Mouse (Mus musculus): Measurements from ENCODE around the gene Pard3b.

Gene Pard3b

DNA sequence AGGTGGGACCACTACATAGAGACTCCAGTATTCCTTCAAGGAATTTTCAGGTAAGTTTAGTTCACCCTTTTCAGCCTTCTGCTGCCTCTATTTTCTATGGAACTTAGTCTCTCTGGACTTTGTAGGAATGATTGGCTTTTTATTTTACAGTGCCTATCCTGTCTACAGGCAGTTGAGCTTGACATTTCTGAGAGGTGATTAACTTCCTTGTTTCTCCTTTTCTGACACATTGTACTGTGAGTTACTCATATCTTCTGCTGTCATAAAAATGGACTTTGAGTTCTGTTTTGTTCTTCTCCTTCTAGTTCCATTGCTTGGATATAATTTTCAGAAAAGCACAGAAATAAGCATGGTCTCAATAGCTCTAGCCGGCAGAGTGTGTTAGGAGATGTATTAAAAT, 112.4 kb downstream of the Pard3b start:
- DNase-seq (ENCODE audit: low spot score), result no peak

DNA sequence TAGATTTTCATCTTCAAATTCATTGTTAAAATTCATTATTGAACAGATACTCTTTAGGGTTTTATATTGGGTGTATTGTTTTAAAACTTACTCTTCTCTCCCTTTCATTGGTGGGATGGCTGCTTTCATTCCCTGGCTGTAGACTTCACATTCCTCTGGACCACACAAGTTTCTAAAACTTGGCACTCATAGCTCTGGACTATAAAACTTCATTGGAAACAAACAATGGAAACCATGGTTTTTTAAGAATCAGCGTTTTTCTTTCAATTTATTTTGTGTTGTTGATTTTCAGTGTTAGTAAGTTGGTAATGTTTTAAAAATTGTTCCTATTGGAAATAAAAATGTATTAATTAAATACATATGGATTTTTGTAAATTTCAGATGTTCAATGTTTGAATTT, 118.1 kb downstream of the Pard3b start:
- no peak for DNase-seq (ENCODE audit: low spot score)

DNA sequence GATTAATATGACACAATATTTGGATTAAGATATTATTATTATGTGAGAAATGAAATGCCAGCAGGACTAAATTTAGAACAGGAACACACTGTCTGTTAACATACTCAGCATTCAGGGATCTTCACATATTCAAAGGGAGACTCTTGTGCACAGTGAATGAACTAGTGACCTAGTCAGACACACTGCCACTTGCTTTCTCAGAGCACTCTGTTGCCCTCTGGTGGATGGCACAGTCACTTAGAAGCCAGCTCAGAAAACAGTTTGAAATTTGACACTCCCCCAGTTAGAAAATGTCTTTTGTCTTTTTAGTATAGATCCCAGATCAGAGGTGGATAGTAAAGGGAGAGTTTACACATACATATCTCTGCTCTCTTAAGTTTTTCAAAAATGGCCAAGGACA, 132.6 kb downstream of the Pard3b start:
- peak; percentile 10 for DNase-seq (ENCODE audit: low spot score)

DNA sequence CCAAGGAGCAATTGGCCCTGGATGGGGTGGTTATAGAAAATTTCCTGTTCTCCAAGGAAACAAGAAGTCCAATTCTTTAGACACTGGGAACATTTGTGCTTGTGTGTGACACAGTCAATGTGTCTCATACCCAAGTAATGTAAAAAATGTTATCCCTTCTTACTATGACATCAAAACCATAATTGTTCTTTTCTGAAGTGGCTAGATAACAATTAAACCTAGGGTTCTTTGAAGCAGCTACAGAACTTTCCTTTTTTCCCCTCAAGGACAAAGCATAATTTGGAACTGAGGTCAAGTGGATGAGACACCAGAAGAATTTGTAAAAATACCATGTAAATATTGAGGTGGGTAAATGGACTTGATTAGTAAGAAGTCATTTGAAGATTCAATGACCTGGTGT, 140.1 kb downstream of the Pard3b start:
- DNase-seq (ENCODE audit: low spot score), result no peak

DNA sequence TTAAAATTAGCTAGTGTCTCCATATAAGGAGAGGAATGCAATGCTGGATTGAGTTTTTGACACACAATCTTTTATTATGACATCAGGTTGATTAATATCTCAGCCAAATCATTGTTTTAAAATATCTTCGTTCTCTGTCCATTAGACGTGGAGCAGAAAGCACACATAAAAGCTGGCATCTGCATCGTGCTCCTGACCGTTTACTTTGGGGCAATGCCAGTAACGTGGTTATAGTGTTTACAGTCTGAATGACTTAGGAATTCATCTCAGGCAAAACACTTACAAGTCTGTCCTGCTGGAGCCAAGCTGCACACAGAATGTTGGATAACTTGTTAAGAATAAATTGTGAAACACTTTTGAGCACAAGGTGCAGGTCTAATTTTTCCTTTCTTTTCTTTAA, 141.3 kb downstream of the Pard3b start:
- DNase-seq (ENCODE audit: low spot score), result no peak

DNA sequence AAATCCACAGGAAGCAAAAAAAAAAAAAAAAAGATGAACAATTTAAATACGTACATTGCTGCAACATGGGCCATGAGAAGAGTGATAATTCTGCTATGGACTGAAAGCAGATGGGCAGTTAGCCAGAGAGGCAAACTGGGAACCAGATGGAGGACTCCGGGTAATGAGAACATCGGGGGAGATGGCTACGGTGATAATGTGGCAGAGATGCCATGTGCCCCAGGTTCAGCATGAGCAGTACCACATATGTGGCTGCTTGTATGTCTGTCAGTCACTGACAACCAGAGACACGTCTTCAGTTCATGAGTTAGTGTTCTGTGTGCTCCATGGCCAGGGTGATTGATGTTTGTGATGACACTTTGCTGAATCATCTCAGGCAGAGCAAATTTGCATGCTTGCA, 157.7 kb downstream of the Pard3b start:
- DNase-seq (ENCODE audit: low spot score), result no peak

DNA sequence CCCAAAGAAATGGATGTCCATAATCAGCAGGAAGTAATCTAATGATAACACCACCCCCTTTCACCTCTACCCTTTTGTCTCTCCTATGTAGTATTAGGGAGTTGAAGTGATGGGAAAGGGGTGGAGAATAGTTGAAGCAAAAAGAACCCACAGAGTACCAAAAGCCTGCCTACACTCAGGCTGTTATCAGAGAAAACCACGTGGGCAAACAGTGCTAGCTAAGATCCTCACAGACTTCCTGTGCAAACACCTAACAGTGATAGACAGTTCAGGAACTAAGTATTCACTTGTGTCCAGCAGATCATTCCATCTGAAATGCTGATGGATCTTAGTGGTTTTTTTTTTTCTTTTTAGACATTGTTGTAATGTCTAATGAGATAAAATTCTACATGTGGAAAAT, 181.6 kb downstream of the Pard3b start:
- DNase-seq (ENCODE audit: low spot score), result no peak

DNA sequence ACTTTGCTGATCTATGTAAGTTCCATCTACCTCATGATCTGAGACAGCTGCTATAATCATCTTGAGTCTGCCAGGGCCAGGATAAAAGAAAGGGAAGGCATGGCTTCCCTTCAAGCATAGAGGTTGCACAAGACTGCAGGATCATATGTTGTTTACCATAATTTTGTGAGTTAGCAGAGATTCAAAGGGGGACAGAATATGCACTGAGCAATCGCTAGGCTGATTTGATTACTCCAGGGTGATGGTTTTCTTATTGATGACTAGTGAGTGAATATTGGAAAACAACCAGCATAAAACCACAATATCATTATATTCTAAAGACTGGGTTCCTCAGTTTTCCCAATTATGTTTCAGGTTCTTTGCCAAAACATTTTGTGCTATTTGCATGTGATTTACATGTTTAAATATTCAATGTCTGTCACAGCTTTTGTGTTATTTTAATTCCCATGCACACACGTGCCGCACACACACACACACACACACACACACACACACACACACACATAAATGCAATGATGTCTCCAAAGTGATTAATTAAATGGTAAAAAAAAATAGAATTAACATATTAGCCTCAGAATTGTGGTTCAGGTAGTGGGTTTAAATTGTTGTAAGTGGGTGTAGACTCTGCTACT, 187.1 kb downstream of the Pard3b start:
- no peak for DNase-seq (ENCODE audit: low spot score)

DNA sequence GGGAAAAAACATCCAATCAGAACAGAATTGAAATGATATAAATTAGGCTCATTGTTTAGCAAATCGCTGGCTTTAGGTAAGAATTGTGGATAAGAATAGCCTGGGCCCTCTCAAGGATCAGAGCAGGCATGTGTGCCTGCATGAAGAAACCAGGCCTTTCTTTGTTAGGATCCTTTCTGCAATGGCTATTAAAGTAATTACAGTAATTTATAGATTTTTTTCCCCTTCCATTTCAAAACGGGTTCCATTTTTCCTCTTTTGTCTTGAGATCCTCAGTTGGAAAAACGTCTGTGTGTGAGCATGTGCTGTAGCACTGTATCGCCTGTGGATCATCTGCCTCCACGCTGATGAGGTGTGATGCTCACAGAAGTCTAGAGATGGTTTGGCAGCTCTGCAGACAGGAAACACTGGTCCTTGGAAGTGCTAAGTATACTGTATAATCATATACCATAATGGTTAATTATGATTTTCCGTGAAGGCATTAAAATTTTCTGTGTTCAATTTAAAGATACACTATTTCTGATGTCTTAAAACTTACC, 198.5 kb downstream of the Pard3b start:
- DNase-seq (ENCODE audit: low spot score), result no peak

DNA sequence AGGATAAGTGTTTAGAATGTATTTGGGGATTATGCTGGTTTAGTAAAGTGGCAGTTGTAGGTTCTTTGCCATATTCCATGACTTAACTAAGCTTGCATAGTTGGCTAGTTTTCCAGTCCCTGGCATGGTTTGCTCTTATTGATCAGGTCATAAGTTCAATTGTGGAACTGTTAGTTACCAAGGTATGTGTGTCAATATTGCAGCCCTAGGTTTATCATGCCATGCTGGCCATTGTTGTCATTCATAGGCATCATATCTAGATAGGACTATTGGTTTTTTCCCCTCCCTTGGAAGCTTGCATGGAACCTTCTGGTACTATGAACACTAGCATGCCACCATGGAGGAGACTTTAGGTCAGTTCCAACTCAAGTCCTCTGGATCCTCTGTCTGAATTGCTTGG, 208.0 kb downstream of the Pard3b start:
- DNase-seq (ENCODE audit: low spot score), result no peak

DNA sequence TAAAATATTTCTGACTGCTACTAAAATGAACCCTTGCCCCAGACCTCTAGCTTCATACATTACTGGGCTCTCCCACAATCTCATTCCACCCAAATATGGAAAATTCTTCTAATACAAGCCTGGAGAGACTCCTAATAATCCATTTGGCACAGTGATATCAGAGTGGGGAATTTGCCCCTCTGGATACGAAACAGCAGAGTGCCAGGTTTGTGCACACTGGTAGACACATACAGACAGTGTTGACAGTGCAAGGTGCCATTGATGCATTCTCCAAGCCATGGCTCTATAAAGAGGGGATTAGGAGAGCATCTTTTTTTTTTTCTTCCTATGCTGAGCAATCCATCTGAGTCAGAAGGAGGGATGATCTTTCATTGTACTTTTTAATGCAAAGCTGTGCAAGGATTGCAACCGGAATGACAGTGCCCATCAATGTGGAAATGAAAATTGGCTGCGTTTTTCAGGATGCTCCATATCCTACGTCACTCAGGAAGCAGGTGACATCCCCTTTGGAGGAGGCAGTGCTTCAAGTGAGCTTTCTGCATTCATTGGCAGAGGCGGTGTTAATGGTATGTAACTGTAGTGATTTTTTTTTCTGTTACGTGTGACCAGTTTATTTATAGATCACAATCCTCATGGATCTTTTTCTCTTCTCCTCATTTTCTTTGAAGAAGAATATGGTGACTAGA, 210.5 kb downstream of the Pard3b start:
- DNase-seq (ENCODE audit: low spot score), result no peak

DNA sequence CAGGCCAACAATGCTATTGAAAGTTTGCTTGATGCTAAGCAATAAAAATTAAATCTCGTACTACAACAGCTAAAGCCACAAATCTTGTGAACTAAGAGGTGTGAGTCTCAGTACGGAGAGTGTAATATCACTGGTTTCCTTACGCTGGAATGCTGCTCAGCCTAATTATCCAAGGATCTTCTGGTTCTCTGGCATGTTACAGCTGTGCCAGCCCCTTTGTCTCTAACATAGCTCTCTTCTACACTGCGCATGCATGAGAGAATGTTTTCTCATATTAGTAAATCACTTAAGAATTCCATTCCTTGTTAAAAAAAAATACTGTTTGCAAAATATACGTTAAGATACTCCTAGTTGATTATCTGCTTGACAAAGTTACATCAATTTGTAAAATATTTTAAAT, 211.8 kb downstream of the Pard3b start:
- no peak for DNase-seq (ENCODE audit: low spot score)

DNA sequence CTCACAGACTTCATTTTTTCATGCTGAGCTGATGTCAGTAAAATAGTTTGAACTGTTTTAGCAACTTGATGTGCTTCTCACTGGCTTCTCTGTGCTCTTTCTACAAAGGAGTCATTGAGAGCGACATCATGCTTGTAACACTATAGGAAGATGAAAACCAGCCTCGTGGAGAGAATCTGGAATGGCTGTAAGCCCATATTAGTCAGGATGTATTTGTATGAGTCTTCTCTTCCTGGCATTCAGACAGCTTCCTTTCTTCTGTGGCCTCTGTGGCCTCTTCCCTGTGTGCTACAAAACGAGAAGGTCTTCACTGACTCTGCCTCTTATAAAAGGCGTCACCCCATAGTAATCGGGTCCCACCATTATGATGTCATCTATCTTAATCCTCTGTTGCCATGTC, 212.6 kb downstream of the Pard3b start:
- no peak for DNase-seq (ENCODE audit: low spot score)

DNA sequence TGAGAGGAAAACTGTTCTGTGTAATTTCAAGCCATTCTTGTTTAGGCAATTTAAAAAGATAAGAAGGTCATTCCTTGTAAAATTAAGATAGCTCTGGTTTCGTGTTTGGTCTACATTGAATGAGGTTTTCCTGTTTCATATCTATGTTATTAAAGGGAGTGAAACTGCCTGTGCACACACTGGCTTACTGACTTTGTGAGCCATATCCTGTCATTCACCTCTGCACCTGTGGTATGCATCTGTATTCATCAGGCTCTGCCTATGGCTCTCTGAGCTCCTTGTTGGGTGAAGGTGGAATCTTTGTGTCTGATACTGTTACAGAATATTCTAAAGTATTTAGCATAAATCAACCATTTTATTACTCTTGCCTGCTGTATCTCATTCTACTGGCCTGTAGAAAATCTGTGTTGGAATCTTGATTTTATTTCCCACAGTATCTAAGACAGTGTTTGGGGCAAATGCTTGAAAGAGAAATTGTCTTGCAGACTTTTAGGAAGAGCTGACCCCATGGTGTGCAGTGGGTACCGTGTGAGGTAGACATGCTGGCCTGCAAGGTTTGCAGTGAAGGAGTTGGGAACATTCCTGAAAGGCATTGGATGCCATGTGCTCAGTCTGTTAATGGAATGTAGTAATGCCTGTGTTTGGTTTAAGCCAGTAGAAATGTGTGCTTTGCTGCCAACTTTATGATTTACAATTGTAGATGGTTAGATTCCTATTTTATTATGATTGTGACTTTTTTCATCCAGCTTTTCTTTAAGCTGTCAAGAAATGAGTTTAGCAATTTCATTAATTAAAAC, 228.9 kb downstream of the Pard3b start:
- no peak for DNase-seq (ENCODE audit: low spot score)

DNA sequence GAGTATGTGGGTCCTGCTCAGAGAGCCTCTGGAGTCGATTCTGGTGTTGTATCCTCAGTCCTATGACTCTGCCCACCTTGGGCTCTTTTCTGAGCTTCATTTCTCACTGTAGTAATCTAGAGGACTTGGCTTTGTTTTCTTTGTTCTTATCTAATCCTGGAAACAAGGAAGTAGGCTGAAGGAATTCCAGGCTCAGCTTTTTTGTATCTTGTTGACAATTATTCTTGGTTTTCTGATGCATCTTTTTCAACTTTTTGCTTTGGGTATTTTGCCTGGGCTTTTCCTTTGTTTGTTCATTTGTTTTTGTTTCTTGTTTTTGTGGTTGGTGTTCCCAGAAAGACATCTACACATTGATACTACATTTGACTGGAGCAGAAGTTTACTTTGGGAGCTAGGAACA, 236.3 kb downstream of the Pard3b start:
- no peak for DNase-seq (ENCODE audit: low spot score)

DNA sequence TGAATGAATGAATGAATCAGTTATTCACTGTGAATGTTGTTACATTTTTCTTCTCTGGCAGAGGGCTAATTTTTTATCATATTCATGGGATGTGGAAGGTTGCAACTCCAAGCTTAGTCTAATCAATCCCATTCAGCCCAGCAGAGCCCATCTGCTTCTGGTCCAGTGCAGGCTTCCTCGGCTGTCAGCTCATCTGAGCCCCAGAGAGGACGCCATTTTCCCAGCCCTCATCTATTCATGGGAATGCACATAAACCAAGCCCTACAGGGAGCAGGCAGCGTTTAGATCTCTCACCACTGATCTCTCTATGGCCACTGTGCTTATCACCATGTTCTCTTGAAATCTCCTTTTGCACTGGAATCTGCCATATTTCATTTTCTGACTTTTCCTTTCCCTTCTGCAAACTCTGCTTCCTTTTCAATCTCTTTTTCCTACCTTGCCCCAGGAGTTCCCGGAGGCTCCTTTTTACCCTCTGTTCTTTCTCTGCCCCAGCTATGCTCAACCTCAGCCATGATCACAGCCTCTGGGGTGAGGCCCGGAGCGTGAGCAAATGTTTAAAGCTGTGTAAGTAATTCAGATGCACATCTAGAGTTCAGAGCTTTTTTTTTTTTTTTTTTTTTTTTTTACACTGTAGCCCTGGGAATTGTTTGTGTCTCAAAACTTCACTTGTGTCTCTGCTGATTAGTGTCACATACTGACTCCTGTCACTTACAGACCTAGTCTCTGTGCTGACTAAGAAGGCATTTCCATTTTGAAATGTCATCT, 241.3 kb downstream of the Pard3b start:
- no peak for DNase-seq (ENCODE audit: low spot score)

DNA sequence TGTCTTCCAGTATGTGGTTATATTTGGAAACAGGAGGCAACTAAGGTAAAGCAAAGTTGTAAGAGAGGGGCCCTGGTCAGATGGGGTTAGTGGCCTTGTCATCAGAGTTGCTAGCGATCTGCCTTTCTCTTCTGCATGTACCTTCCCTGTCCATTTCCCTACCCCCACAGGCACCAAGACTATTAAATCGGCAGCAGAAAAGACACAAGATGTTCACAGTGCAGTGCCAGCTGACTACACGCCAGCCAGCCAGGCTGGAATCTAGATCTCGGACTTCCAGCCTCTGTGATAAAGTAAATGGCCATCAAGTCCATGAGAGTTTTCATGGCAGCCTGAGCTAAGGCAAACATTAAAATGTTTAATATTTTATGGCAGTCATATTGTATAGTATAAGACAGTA, 257.4 kb downstream of the Pard3b start:
- no peak for DNase-seq (ENCODE audit: low spot score)

DNA sequence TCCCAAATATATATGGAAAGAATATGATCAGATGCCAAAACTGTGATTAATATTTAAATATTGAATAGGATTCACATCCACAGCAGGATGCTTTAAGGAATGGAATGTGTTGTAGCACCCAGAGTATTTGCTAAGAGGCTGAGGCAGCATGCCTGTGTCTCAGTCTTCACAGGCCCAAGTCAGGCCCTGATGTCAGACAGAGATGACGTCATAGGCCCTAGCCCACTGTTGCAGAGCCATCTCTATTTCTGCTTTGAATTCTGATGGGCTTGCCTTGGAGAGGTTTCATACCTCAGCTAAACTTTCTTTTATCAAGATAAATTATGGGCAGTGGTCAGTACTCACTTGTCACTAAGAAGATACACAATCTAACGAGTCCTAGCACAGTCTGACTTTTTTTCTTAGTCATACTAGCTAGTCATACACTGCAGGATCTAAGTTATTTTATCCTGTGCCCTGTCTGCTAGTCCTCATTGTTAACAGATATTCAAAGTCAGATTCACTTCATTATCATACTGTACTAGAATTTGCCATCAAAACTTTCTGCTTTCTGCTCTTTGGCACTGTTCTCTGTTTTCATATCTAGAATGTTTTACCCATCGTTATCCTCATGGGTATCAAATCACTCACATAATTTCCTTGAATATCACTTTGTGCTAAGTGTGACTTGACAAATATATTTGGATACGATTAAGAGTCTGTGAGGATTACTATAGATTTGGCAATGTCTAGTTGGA, 264.8 kb downstream of the Pard3b start:
- DNase-seq (ENCODE audit: low spot score), result no peak

DNA sequence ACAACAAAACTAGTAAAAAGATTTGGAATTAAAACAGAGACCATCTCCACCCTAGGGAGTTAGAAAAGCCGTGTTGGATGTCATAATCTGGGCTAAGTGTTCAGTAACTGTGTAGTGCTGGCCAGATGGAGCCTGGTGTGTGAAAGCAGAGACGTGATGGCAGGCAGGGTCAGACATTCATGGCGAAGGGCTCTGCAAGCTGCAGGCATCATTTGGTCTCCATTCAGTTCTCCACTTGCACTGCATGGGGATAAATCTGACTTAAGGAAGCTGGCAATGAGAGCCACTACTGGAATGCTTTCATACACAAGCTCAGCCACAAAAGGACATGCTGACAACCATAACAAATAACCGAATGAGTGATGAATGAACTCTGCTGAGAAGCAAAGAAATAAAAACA, 265.4 kb downstream of the Pard3b start:
- DNase-seq (ENCODE audit: low spot score), result no peak

DNA sequence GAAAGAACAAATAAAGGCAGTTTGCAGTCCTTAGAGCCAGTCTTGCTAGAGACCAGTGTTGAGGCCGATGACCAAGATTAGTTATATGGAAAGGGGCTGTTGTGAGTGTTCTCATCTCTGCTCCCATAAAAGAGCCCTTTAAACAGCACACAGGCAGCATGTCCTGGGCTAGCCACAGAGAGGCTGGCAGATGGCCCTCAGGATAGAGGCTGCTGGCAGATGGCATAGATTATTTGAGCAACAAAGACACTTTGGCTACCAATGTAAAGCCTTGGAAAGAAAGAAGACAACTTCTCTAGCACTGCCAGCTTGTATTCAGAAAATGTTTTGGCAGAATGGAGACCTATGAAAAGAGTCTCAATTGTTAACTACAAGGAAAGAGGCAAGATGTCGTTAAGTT, 274.3 kb downstream of the Pard3b start:
- no peak for DNase-seq (ENCODE audit: low spot score)

DNA sequence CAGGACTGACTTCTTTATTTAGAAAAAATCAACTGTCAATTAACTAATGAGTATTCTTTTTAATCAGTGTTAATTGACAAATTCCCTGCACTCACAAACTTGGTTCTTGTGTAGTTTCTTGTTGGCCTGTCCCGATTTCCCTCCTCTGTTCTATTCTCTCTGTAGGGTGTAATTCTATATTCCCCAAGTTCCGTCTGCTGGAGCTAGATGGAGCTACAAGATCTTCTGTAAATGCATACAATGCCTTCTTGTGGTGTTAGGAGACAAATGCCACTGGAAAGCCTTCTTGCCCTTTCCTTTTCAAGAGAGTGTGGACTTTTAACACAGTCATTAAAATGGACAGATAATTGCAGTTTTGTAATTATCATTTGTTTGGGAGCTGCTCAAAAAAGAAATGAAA, 286.3 kb downstream of the Pard3b start:
- no peak for DNase-seq (ENCODE audit: low spot score)

DNA sequence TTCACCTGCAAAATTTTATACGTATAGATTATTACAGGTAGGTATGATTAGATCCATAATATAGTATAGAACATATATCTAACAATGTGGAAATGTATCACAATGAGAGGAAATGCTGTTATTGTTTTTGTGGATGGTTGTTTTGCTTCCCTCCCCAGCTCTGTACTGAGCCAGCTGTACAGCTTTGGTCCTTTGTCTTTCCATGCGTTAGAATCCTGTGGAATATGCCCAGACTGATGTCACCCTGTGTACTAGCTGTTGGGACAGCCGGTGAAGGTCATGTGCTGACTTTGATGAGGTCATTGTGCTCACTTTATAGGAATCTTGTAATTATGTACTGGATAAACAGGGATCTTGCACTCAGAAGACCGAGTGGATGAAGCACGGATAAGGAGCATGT, 286.9 kb downstream of the Pard3b start:
- no peak for DNase-seq (ENCODE audit: low spot score)
